Mouse (Mus musculus): Measurements from ENCODE around the gene Mlec.
"Not testable (repeated sequence)": the region's sequence is repeated elsewhere in the genome, so short reads cannot be mapped to it uniquely, and the experiment has no call there.

Mlec gene

DNA sequence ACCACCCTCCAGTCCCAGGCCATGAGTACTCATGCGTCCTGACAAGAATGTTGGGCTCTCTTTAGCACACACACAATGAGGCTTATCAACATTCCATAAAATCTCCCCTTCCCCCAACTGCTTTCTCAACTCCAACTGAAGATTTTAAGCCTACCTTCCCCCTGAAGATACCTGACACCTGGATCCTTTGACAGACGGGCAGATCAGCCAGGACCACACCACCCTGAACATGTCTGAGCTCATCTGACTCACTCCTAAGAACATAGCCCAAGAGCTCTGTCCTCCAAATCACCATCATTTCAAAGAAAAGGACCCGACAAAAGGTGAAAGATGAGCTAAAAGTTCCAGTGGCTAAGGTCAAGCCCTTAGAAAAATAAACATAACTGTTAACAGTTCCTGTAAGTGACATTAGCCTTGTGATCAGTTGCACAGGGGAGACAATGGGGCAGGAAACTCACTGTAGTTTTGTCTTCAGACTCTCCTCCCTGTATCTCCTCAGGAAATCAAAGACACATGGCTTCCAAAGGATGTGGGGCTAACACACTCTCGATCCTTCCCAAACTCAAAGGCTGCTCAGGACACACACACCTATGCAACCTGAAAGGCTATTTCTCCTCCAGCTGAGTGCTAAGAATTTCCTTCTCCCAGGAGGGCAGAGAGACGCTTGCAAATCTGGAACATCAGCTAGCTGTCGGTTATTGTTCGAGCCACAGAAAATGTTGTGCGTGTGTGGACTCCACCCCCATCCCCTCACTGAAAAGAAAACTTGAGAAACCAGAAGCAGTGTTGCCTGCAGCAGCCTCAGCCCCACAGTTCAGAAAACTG, 5.6 kb downstream of the Mlec start:
- DNase-seq (ENCODE audit: low read depth, low spot score), result peak; percentile 41

DNA sequence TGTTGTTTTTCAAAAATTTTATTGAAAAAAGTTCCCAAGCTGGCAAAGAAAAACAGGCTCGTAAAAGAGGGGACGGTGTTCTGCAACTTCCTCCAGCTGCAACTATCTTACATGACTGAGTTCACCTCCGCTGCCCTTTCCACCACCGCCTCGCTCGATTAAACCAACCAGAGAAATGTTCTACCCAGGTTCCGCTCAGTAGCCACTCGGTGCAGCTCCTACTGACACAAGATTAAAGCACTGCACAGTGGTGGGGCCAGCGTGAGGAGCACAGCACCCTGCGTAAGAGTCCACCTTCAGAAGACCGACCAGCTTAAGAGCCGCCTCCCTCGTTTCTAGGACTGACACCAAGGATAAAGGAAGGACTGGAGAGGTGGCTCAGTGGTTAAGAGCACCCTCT, 6.5 kb downstream of the Mlec start:
- peak; percentile 49 for DNase-seq (ENCODE audit: low read depth, low spot score)

DNA sequence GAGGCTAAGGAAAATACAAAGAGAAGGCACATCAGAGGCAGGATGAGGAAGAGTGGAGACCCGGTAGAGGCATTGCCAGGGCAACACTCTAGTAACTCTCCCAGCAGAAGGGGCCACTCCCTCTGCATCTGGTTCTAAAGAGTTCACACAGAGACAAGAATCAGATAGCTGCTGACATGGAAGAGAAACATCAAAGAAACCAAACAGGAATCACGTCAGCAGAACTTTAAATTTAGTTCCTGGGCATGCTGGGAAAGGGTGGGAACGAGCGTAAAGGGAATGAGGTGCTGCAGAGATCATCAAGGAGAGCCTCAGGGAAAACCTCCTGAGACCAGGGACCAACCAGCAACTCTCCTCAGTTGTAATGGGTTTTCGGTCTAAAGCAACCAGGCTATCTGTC, 7.0 kb downstream of the Mlec start:
- peak; percentile 67 for DNase-seq (ENCODE audit: low read depth, low spot score)

DNA sequence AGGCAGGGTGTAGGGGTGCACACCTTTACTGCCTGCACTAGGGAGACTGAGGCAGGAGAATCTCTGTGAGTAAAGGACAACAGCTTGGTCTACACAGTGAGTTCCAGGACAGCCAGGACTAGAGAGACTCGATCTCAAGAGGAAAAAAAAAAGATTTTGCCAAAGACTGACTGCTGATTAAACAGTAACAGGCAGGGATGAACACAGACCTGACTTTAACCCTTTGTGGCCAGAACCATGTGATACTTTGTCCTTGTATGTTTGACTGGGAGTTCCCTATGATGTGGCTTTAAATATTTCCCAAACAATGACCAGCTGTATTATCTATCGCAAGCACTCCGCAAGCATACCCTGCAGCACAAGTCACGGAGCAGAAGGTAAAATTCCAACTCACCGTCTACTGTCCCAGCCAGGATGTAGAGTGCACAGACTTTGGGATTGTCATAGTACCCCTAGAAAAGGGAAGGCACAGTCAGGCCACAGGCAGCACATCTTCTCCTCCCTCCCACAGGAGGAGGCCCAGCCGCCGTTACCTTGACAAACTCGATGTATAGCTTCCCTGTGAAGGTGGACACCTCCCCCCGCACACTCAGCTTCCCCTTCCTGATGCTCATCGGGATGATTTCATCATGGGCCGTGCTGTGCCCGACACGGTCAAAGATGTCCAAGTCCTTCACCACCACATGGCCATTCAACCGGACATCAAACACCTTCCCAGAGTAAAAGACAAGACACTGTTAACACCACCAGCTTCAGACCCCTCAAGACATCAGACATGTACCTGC, 8.1 kb downstream of the Mlec start:
- no peak for DNase-seq (ENCODE audit: low read depth, low spot score)

DNA sequence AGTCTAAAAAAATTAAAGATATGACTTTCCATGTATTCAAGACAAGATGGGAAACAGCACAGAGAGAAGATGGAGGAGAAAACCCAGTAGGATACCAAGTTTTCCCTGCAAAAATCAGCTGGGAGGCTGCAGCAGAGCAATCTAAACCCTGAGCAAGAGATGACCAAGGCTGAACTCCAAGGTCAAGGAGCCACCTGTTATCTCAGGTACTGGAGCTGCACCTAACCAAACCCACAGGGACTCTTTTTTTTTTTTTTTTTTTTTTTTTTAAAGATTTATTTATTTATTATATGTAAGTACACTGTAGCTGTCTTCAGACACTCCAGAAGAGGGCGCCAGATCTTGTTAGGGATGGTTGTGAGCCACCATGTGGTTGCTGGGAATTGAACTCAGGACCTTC, 9.1 kb downstream of the Mlec start:
- DNase-seq (ENCODE audit: low read depth, low spot score), result not testable (repeated sequence)

DNA sequence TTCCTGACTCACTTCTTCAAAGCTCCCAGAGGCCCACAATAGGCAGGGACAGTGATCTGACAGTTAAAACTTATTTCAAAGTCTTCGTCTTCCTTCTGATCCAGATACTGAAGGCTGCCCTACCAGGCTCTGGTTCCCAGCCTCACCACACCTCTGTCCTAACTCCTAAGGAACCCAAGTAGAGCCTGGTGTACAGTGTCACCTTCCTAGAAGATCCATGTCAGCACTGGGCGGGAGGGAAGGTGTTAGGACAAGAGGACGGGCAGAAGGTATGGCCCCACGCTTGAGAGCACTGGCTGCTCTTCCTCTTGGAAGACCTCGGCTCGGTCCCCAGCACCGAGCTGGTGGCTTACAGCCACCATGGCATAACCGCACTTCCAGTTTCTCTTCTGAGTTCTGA, 9.6 kb downstream of the Mlec start:
- no peak for DNase-seq (ENCODE audit: low read depth, low spot score)

DNA sequence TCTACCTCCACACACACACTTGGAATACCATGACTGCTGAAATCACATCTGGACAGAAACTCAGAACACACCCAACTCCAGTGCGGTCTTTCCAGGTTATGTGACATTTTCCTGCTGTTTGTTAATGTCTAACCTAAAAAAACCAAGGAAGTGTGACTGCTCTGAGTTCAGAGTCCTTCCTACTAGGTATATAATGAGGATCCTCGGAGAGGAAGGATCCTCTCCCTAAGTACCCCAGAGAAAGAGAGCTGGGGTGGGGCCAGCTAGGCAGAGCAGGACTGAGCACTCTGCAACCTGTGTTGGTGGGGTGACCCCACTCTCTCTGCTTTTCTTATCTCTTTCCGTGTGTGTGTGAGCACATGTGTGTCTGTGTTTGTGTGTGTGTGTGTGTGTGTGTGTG, 10.6 kb downstream of the Mlec start:
- no peak for DNase-seq (ENCODE audit: low read depth, low spot score)

DNA sequence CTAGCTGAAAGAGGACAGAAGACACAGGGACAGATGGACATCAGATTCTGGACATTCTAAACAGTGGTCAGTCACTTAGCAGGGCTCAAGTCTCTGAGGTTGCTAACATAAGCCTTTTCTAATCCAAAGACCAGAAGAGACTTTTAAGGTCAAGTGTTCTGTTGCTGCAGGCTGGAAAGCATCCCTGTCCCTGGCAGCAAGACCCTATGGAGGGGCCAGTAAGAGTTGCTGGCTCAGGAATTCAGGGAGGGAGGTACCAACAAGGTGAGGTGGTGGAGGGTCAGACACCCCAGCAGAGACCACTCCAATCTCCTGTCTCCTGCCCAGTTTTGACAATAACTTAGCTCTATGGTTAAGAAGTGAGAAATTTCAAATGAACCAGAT, 11.2 kb downstream of the Mlec start:
- no peak for DNase-seq (ENCODE audit: low read depth, low spot score)

DNA sequence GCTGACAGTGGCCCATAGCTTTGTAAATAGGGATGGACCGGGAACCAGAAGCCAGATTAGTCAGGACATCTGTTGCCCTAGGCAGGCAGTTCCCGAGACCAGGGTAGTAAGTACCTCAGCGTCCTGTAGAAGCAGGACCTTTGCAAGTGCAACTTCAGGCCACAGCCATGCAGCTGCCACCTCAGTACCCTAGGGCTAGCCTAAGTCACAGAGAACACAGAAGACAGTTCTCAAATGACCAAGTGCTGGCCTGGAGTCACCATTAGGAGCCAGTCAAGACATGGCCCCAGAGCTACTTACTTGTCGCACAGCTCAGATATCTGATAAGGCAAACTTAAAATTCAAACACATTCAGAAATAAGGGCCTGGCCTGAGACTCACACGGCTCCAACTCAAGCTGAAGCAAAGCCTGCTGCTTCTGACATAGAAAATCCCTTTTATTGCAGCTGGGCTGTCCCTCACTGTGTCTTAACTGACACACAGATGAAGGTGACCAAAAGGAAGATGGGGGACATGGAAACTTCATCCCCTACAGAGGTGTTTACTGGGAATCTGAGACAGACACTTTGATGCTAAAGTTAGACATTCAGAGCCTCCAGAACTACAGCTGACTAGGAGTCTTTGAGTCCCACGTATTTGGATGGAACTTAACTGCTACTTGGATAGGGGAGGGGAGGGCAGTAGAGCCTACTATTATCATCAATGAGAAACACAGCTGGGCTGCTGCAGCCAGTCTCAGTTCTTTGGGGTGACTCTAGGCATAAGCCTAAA, 11.8 kb downstream of the Mlec start:
- no peak for DNase-seq (ENCODE audit: low read depth, low spot score)

DNA sequence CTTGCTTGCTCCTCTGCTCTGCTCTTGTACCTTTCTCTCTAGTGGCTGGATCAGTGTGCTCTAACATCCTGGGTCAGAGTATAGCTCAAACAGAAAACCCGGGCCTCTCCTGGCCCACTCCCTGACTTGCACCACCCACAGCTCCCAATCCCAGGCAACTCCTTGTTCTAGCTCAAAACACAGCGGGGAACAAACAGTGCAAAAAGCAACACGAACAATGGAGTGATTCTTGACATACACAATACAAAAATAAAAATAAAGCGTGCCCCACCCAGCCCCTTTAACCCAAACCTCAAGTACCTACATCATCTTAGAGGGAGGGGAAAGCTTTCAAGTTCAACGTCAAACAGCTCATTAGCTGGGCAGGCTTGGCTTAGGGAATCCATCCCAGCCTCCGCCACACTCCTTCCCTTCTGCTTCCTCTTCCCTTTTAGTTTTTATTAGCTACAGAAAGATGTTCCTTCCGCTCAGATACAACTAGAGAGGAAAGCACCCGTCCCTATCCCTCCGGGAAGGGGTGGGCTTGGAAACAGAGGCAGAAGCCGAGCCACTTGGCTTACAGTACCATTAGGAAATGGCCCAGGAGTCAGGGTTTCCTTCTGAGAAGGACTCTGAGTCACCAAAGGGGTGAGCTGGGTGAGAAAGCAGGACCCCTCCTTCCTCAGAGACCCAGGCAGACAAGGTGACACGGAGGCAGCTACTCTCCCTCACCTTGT, 12.6 kb downstream of the Mlec start:
- DNase-seq (ENCODE audit: low read depth, low spot score), result no peak

DNA sequence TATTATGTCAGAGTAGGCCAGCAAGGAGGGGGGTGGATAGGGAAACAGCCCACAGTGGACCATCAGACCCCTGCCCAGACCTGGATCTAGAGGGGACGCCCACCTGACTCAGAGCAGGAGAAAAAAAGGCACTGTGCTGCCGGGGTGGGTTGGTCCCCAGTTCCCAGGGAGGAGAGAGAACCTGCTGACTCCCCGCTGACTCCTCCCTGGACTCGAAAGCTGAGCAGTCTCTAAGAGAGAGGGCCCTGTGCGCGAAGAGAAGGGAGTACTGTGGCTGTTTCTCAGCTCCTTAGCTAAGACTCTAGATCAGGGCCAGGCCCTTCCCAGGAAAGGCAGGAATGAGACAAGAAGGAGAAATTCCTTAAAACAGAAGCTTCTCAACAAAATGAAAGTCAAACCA, 13.5 kb downstream of the Mlec start:
- no peak for DNase-seq (ENCODE audit: low read depth, low spot score)

DNA sequence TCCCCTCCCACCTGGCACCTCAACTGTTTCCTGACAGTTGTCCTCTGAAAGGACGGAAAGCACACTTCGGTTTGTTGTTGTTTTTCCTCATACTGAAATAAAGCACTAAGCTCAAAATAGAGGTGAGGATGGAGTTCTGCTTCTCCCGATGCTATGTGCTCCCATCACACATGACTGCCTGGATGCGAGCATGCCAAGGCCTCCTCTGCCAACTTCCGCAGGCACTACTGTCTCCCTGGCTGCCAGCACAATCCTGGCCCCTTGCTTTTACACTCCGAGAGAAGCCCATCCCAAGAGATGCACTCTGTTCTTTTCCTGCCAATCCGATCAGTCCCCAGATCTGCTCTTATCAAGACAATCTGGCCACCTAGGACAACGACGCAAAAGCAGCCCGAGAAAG, 14.4 kb downstream of the Mlec start:
- no peak for DNase-seq (ENCODE audit: low read depth, low spot score)

DNA sequence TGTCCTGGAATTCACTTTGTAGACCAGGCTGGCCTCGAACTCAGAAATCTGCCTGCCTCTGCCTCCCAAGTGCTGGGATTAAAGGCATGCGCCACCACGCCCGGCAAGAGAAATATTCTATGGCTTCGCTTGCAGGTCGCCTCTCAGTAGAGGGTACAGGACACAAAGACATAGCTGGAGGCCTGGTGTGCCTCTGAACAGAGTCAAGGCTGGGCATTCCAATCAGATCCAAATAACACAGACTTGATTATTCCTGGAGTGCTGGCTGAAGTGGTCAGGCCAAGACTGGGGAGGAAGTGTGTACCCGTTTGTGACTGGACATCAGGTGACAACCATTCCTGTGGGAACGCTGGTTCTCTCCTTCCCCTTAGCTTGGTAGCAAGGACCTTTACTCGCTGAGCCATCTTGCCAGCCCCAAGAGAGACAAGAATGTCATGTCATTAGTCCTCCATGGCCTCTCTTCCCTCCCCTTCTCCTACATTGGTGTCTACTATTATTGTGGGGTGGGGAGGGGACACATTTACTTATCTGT, 15.7 kb downstream of the Mlec start:
- DNase-seq (ENCODE audit: low read depth, low spot score), result no peak

DNA sequence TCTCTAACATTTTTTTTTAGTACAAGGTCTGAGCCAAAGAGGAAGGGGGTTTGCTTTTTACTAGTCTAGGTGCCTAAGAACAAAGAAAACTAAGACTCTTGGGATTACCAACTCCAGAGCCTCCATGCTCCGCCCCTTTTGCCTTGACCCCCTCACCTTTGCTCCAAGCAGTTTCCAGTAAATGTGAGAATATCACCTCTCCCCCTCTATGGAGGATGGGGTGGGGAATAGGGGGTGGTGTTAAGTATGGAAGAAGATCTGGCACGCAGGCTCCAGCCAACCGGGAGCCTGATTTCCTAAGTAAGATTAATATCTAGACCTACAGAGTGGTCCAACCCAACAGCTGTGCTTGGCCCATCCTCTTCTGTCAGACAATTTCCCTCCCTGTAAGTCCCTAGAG, 17.3 kb downstream of the Mlec start:
- DNase-seq (ENCODE audit: low read depth, low spot score), result no peak

DNA sequence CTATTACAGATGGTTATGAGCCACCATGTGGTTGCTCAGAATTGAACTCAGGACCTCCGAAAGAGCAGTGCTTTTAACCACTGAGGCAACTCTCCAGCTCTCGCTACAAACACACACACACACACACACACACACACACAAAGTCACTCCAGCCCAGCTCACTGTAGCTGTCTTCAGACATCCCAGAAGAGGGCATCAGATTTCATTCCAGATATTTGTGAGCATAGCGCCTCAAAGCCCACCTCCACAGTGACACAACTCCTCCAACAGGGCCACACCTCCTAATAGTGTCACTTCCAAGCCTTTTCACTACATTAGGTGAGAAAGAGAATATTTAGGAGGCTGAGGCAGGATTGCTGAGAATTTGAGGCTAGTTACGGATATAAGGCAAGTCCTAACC, 18.9 kb downstream of the Mlec start:
- no peak for DNase-seq (ENCODE audit: low read depth, low spot score)

DNA sequence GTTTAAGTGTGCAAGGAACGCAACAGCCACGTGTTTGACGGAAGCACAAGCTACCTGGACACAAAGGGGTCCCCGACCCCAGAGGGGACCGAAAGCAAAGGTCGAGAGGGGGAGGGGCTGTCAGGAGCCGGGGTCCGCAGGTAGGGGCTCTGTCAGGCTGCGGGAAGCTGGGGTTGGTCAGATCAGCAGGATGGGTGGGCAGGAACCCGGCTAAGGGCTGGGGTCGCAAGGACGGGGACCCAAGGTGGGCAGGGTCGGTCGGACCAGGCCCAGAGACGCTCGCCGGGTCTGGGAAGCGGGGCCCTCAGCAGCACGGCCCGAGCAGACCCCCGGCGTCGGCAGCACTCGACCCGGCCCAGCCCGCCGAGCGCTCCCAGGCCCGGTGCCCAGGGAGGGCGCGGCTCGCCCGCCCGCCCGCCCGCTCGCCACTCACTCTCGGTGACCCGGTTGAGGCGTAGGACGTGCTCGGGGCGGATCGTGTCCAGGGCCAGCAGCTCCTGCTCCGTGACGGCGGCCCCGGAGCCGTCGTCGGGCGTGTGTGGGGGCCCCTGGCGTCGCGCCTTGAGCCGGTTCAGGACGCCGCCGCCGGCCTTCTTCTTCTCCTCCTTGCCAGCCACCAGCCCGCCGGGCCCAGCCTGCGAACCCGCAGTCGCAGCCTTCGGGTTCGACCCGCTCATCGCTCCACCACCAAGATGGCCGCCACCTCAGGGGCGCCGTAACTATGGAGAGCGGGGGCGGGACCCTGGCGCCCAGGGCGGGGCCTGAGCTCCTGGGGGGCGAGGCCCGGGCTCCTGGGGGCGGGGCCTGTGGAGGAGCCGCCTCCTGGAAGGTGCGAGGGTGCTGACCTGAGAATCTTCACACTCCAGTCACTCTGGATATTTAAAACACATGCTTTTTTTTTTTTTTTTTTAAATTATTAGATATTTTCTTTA, 23.5 kb downstream of the Mlec start, which contains the start of gene Unc119b:
Gene Unc119b (minus strand): TSS at position 742 of the 932 bp plus-strand sequence.
- peak; percentile 93 for DNase-seq (ENCODE audit: low read depth, low spot score)

DNA sequence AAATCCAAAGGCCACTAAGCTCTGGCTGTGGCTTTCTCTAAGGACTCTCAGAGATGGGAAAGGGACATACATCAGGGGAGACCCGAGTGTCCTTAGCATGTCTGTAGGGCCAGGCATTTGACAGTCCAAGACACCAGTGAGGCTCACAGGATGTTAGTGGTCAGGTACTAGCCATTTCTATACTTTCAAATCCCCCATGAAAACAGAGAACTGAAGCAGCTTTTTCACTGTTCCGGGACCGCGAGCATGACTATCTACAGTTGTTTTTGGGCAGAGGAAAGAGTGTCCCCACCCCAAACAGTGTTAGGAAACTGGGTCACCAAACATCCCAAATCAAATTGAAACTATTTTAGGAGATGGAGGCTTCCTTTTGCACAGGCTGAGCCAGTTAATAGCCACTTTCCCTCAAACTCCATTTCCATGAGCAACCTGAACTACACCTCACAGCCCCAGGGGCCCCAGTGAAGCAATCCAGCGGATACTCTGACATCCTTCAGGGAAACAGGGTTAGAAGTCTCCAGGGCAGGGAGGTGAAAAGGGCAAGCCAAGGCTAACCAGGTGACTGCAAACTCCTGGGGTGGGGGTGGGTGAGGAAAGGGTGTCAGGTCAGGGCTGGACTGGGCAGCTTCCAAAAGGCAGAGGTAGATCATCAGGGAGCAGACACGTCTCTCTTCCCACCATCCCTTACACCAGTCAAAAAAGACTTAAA, 24.5 kb downstream of the Mlec start:
- peak; percentile 20 for DNase-seq (ENCODE audit: low read depth, low spot score)

DNA sequence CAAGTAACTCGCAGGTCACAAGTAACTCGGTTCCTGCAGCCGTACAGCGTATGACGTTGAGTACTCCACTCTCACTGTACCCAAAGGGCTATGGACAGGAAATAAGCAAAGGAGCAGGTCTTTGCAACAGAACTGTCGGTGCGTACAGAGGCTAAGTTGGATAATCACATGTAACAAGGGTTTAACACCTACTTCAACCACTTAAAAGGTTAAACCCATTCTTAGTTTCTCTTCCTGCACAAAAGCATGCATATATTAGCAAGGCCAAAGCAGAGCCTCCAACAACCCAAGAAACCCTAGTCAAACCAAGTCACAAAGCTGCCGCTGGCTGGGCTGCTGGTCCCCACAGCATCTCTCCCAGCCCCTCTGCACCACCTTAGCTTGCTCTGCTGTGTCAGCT, 25.5 kb downstream of the Mlec start:
- peak; percentile 71 for DNase-seq (ENCODE audit: low read depth, low spot score)

DNA sequence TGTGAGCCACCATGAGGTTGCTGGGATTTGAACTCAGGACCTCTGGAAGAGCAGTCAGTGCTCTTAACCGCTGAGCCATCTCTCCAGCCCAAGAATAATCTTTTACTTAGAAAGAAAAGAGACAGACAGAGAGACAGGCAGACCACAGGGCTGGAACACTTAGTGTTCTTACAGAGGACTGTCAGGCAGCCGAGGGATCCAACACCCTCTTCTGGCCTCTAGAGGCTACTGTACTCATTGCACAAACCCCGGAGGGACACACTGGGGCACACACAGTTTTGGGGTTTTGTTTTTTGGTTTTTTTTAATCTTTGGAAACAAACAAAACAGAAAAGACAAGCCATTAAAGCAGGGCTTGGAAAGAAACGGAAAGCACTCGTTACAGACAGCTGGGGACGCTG, 28.7 kb downstream of the Mlec start:
- DNase-seq (ENCODE audit: low read depth, low spot score), result no peak
